Mouse (Mus musculus) testis, adult 2 months (tissue): ENCODE data around the gene Snx29.

Experiments
- CTCF ChIP-seq: fragments of 200-500 bp; IDR thresholded peaks from 2 replicates; pipeline ENCODE4 v1.5.1; 2012; ENCODE audit warnings: low read depth, mild to moderate bottlenecking, inconsistent platforms, low read length, moderate library complexity; ENCODE audit not compliant: control insufficient read depth, insufficient read depth, insufficient replicate concordance
- POLR2A ChIP-seq: fragments of 200-500 bp; IDR thresholded peaks from 2 replicates; pipeline ENCODE4 v1.6.1; 2012; ENCODE audit warnings: low read depth, mild to moderate bottlenecking, inconsistent platforms, low read length, moderate library complexity; ENCODE audit not compliant: control insufficient read depth

DNA sequence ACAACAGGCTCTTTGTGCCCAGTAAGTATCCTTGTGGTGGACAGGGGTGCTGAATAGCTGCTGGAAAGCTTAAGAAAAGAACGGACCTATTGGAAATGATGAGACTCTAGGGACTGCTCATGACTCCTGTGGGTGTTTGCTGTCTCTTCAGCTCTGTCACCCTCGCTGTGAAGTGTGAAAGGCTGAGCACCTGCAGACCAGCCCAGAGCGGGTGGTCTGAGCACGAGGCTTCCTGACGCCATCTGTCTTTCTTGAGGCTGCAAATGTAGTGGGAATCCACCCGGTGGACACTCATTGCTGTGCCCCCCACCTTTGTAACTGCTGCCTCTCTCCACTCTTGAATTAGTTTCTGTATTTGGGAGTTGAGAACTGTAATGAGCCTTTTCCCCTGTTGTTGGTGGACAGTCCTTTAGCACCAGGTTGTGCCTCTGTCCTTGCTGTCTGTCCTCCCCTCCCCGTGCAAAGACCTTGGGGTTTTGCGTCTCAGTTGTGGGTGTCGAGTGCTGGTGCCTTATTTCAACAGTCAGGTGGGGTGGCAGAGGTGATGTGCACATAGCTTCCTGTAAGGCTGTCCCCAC is 101.9 kb downstream of the Snx29 start:
- TF ChIP-seq POLR2A = no peak
- no peak for TF ChIP-seq CTCF
